ENCODE assay signal across 19 mouse cellular contexts in the genomic region with DNA sequence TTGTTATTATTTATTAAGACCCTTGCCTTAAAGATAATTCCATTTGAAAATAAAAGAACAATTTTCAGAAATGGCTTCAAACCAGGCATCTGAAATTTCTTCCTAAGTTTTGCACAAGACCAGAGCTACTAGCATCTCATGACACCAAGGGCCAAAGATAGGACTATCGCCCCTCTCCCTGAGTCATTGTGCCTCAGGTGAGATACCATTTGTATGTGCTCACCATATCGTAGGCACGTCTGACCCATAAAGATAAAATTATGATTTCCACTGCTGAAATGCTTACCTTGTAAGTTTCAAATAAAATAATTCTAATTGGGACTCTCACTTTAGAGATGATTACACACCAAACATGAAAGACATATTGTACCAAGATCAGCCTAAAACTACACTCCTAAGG. TPM values are rescaled to one million over a fixed set of nuclear protein-coding genes. Genes with fewer than 3 reads are reported as not detected.
"Had no signal": no experiment of that assay in that cellular context is flagged by ENCODE, and none has a peak within 500 bp of the region (broad histone marks: within the 10 kb centered on the region; RNA-seq: fewer than 3 reads in every experiment).

No protein-coding gene starts in this region.

- H3K27me3 ChIP-seq: lung, embryonic 15.5 days; midbrain, embryonic 13.5 days; midbrain, embryonic 15.5 days; neural tube, embryonic 13.5 days; neural tube, embryonic 15.5 days had no signal

- H3K4me1 ChIP-seq: midbrain, embryonic 13.5 days; midbrain, embryonic 15.5 days had no signal

- H3K9me3 ChIP-seq: lung, embryonic 15.5 days; midbrain, embryonic 13.5 days; midbrain, embryonic 15.5 days; neural tube, embryonic 13.5 days; neural tube, embryonic 15.5 days had no signal

- H3K9ac ChIP-seq: lung, embryonic 15.5 days; midbrain, embryonic 13.5 days; midbrain, embryonic 15.5 days; neural tube, embryonic 13.5 days; neural tube, embryonic 15.5 days had no signal

- DNase-seq: lung, adult 2 months; retina, postnatal 1 day; right cerebral cortex, adult 18-20 months; right cerebral cortex, postnatal 25 days; right cerebral cortex, postnatal 4 days; spleen, adult 18-20 months; thymus, adult 18-20 months; thymus, postnatal 14 days; thymus, postnatal 36 days had no signal

- H3K4me3 ChIP-seq: lung, embryonic 15.5 days; megakaryocyte, embryonic 14.5 days; midbrain, embryonic 13.5 days; midbrain, embryonic 15.5 days; neural tube, embryonic 13.5 days; neural tube, embryonic 15.5 days had no signal

- H3K4me2 ChIP-seq: lung, embryonic 15.5 days; midbrain, embryonic 11.5 days; midbrain, embryonic 13.5 days; midbrain, embryonic 15.5 days; neural tube, embryonic 13.5 days; neural tube, embryonic 15.5 days had no signal

- ATAC-seq: midbrain, embryonic 13.5 days; midbrain, embryonic 15.5 days had no signal

- H3K27ac ChIP-seq: lung, embryonic 15.5 days; macrophage; midbrain, embryonic 13.5 days; midbrain, embryonic 15.5 days; neural tube, embryonic 13.5 days; neural tube, embryonic 15.5 days had no signal

RNA-seq across cellular contexts. Expression of a gene that starts 47.4 kb away (rescaled TPM):
- total RNA-seq: megakaryocyte progenitor cell, adult 5-6 weeks; monocyte, adult 5-6 weeks had no signal
